Mouse (Mus musculus) embryonic facial prominence, embryonic 11.5 days (tissue): Measurements from ENCODE around the gene Sptbn2. TPM values are rescaled to one million over a fixed set of nuclear protein-coding genes. Genes with fewer than 3 reads are reported as not detected.

Experiments used
- polyA plus RNA-seq: library from polyadenylated mRNA; unstranded; fragments of >200 nt; fragmentation: Nextera tagmentation; extraction: Ambion mirVana; gene quantifications from 2 replicates; pipeline ENCODE4 v1.2.1, GENCODE M21; 2014

The Sptbn2 gene
- polyA plus RNA-seq, 1 experiment from 2014 or later: 5.4 TPM

Other genes with a start within 250 kb of the Sptbn2 start
- 1.2 and 1.9 TPM in 2 replicates for gene Syt12, start 233.7 kb upstream of the Sptbn2 start, polyA plus RNA-seq
- gene 2010003K11Rik, start 212.6 kb upstream of the Sptbn2 start, polyA plus RNA-seq: not detected in 2 replicates
- 15.4 and 19.2 TPM in 2 replicates for gene Pcx, start 200.7 kb upstream of the Sptbn2 start, polyA plus RNA-seq
- 8.6 and 9.5 TPM in 2 replicates for gene Lrfn4, start 95.5 kb upstream of the Sptbn2 start, polyA plus RNA-seq
- gene Rce1, start 85.5 kb upstream of the Sptbn2 start, polyA plus RNA-seq: 60.4 and 68.5 TPM in 2 replicates
- gene Gm960, start 12.5 kb upstream of the Sptbn2 start, polyA plus RNA-seq: 3.7 and 4.4 TPM in 2 replicates
- gene Rbm4b, start 45.3 kb downstream of the Sptbn2 start, polyA plus RNA-seq: 110 and 116 TPM in 2 replicates
- gene Rbm4, start 82.7 kb downstream of the Sptbn2 start, polyA plus RNA-seq: 92.9 and 109 TPM in 2 replicates
- 18.4 and 25.8 TPM in 2 replicates for gene Gm21992, start 100.4 kb downstream of the Sptbn2 start, polyA plus RNA-seq
- 110 and 111 TPM in 2 replicates for gene Rbm14, start 100.5 kb downstream of the Sptbn2 start, polyA plus RNA-seq
- gene Ccs, start 128.2 kb downstream of the Sptbn2 start, polyA plus RNA-seq: 44.9 and 45.8 TPM in 2 replicates
- not detected in 2 replicates for gene Ccdc87, start 128.2 kb downstream of the Sptbn2 start, polyA plus RNA-seq
- 20.9 and 30.3 TPM in 2 replicates for gene Ctsf, start 144.0 kb downstream of the Sptbn2 start, polyA plus RNA-seq
- 4.3 and 5.6 TPM in 2 replicates for gene Actn3, start 166.7 kb downstream of the Sptbn2 start, polyA plus RNA-seq
- gene Zdhhc24, start 167.5 kb downstream of the Sptbn2 start, polyA plus RNA-seq: 7.4 and 8.7 TPM in 2 replicates
- 4.7 and 4.8 TPM in 2 replicates for gene Bbs1, start 195.5 kb downstream of the Sptbn2 start, polyA plus RNA-seq
- 133 and 138 TPM in 2 replicates for gene Dpp3, start 217.1 kb downstream of the Sptbn2 start, polyA plus RNA-seq
- gene Peli3, start 232.0 kb downstream of the Sptbn2 start, polyA plus RNA-seq: 1.7 TPM in 2 replicates